Mouse (Mus musculus): ENCODE results near the gene Myo18b.

The Myo18b gene

DNA sequence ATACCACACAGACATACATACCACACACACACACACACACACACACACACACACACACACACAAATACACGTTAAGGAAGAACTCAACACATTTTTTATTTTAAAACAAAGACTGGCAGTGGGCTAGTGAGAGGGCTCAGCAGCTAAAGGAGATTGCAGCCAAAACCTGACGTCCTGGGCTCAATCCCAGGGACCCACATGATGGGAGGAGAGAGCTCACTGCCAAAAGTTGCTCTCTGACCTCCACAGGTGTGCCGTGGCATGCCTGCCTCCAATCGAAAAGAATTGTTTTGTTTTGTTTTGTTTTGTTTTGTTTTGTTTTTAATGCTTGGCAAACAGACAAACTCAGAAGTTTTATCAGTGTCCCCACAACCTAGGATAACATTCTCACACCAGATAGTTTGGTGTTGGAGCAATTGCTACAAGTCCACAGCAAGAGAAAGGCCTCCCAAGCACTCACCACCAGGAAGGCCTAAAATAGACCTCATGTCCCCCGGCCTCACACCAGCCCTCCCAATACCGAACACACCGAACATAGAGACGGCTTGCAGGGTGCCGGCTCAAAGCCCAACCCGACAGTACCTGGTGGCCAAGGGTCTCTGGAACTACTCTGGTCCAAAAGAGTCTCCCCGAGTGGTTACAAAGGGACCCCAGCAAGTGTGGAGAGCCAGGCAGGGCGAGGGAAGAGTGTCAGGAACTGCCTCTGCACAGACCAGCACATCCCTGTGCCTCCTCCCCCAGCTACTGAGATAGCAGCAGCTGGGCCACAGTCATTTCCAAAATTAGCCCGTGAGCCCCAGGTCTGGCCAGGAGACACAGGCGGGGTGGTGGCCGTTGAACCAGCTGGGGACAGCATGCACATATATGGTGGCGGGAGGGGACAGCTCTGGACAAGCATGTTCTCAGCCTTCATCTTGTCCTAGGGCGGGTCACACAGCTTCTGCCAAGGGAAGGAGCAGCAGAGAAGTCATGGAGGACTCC is at the start of gene Myo18b:
Myo18b (minus strand) TSS at position 689 of the 981 bp plus-strand sequence.
- no peak for DNase-seq (ENCODE audit: low spot score in 2 of 2)

DNA sequence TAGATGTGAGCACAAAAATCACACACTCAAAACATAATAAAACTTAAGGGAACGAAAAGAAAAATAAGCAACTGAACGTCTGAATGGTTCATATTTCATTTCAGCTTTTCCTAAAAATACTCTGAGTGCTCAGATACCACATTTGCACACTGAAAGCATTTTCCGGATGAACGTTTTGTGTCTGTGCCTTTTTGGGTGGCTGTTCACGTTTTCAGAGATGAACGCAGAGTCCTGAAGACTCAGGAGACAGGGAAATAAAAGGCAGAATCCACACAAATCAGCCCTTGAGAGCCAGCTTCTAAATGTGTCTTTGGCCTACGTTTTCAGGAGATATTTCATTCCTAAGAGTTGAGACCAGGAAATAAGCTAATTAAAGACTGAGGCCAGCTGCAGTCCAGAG is 49.8 kb upstream of the Myo18b start:
- no peak for DNase-seq (ENCODE audit: low spot score in 2 of 2)

DNA sequence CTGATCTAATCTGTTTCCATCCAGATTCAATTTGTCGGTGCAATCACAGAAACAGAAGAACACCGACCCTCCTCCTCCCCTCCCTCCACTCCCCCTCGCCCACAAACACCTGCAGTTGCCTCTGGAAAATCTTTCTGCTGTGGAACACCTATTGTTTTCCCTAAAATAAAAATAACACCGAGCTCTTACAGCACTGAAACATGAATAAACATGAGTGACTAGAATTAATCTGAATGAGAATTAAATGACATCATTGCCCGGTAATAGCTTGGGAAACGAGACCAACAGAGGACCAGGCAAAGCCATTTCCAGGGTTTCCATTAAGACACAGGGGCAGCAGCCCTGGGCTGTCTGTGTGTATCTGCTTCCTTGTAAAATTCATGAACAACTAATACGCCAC is 46.1 kb upstream of the Myo18b start:
- no peak for DNase-seq (ENCODE audit: low spot score in 2 of 2)

DNA sequence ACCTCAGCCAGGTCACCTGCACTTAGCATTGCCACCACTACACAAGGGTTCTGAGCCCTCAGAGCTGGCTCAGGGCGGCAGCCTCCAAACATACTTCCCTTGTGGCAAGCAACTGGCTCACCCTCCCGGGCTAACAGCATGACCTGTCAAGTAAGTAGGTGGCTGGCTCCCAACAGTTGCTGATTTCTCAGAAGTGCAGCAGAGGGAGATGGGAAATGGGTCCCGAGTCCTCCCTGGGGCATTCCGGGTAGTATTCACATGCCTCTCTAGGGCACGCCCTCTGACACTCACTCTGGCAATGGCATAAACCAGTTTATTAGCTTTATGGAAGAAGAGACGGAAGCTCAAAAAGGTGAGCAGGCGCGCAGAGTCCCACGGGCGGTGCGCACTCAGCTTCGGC is 44.8 kb upstream of the Myo18b start:
- no peak for DNase-seq (ENCODE audit: low spot score in 2 of 2)

DNA sequence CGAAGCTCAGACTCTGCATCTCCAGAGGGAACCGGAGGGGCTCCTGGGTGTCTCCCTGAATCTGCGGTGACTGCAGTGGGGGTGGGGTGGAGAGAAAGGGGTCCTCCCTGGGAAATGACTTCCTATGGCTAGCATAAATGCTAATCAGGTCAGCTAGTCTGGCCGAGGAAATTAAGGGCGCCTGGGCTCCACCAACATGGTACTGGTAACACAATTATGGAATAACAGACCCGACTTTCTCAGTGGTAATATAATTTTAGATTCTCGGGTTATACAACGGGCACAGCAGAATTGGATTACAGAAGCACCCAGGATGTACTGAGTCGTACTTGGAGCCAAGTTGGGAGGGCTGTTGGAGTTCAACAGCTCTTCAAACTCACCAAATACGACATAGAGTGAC is 40.5 kb upstream of the Myo18b start:
- DNase-seq (ENCODE audit: low spot score in 2 of 2): no peak

DNA sequence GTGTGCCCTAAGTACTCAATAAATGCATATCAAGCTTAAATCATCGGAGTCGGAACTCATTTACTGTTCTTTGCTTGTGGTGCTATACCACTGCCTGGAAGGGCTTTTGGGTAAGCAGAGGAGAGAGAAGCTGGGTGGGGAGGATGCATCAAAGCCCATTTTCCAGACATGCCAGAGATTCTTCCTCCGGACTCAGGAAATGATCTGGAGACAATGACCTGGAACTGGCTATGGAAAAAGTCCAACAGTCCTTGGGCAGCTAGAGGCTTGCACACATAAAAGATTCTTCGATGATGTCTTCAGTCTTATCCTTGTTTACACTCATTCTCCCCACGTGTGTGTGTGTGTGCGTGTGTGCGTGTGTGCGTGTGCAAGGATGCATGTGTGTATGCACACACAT is 39.3 kb upstream of the Myo18b start:
- no peak for DNase-seq (ENCODE audit: low spot score in 2 of 2)

DNA sequence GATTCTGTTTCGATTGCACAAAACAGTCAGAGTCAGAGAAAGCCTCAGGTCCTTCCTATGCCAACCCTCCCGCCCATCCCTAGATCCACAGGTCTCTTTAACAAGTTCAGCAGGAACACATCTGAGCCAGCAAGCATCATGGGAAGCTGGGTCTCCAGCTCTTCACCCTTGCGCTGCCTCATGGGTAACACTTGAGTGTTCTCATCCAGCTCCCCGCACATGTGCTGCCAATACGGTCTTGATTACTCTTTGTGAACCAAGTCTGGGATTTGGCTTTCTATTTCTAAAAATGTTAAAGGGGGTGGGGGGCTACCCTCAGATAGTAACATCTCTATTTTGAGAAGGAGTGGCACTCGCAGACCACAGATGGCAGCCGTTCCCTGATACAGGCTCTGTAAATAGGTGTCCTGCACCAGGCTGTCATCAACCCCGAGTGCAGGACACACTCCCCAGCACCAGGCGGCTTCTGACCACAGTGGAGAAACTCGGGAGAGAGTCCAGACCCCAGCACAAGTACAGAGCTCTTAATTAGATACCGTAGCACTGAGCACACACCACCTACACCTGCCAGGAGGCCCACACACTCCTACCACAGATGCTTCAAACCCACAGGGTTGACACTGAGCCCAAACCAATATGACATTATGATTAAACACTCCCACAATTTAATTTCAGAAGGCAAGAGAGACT is 36.9 kb upstream of the Myo18b start:
- DNase-seq (ENCODE audit: low spot score in 2 of 2): no peak

DNA sequence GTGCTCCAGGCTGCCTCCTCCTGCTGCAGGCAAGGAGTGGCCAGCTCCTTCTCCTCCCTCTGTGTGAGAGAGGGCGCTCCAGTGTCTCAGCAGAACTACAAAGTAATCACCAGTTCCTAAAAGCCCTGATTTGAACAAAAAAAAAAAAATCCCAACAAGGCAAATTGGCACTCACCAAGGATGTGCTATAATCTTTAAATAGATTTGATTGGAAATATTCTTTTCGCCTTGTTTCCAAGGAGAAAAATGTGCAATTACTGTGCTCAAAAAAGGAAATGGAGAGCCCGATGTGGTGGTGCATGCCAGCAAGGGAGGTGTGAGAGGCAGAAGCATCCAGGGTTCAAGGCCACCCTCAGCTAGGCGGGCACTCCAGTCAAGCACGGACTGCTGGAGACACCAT is 35.7 kb upstream of the Myo18b start:
- no peak for DNase-seq (ENCODE audit: low spot score in 2 of 2)

DNA sequence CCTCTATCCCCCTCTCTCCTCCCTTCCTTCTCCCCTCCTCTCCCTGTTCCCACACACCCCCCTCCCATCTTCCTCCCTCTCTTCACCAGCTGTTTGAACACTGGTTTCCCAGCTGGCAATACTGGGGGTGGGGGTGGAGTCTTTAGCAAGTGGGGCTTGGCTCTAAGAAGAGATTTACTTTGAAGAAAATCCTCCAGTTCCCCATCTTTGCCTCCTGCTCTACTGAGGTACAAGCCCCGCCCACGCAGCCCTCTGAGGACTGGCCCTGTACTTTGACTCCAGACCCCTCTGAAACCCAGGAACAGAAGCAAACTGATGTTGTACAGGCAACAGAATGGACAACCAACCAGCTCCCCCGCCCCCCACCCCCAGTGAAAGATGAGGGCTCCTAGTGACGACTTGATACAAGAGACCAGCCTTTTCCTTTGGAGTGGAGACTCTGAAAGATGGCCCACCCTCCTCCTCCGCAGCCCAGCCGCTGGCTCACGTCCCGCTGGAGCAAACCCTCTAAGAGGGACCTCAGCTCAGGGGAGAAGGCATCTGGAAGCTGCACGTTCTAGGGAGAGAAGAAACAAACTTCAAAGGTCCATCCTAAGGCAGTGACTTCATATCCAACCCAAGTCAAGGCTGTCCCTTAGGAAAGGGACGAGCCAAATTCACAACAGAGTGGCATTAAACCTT is 32.2 kb upstream of the Myo18b start:
- no peak for DNase-seq (ENCODE audit: low spot score in 2 of 2)

DNA sequence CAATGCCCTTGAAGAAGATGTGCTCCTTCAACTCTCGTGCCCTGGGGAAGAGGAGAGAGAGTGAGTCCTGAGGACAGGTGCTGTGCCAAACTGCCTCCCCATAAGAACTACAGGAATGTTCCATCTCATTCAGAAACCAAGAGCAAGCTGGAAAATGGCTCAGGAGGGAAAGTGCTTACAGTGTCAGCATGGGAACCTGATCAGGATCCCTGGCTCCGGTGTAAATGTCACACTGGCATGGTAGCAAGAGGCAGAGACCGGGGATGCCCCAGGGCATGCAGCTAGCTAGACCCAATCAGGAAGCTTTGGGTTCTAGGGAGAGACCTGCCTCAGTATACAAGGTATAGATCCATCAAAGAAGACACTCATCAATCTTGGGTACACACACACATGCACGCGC is 29.3 kb upstream of the Myo18b start:
- no peak for DNase-seq (ENCODE audit: low spot score in 2 of 2)

DNA sequence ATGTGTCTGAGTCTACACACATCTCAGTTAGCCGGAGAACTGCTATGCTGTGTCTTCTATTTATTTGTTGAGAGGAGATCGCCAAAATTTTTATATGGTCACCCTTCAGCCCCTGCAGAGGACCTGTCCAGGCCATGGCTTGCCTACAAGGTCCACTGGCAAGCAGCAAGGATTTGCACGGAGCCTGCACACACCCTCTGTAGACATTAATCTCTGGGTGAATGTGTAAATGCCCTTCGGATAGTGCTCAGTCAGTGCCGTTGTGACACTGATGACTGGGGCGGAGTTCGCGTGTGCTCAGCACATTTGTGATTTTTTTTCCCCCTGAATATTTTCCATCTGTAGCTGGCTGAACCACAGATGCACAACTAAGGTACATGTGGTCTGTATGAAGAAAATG is 28.6 kb upstream of the Myo18b start:
- DNase-seq (ENCODE audit: low spot score in 2 of 2): no peak

DNA sequence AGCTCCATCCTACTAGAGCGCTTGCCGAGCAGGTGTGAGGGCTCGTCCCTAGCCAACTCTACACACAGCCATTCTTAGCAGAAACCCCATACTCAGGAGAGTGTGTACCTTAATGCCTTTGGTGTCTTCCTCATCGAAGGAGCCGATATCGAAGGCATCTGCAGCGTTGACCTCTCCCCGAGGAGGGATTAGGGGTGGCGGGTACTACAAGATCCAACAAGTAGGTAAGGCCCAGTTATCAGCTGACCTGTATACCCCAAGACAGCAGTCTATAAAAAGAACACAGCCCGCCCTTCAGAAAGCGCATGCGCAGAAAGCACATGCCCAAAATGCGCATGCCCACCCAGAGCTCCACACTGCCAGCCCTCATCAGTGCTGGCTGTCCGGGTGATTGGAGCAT is 27.7 kb upstream of the Myo18b start:
- DNase-seq (ENCODE audit: low spot score in 2 of 2): no peak

DNA sequence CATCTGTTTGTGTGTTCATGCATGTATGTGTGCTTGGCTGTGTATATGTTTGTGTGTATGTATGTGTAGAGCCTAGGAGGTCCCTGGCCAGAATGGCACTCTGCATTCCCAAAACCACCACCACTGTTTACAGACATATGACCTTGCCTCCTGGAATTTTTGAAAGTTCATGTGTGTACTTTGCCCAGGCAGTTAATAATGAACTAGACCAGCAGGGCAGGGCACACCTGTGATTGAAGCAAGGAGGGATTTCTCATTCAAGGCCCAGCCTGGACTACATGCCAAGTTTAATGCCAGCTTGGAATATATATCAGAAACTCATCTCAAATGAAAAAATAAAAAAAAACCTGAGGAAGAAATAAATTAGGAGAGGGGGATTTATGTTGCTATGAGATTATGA is 25.8 kb upstream of the Myo18b start:
- no peak for DNase-seq (ENCODE audit: low spot score in 2 of 2)

DNA sequence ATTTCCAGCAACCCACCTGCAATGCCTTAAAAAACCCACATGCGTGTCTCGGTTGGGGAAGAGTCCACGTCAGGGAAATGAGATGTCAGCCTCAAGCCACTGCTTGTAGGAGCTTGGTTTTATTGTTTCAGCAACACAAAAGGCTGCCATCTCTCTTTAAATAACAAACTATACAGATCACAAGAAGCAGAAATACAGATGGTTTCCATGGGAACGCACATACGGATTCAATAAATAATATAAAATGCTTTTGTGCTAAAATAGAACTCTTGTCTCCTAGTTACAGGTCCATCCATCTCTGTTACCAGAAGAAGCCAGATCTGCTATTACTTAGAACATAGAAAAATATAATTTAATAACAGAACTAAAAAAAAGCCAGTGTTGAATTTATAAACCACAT is 14.2 kb upstream of the Myo18b start:
- DNase-seq (ENCODE audit: low spot score in 2 of 2): no peak

DNA sequence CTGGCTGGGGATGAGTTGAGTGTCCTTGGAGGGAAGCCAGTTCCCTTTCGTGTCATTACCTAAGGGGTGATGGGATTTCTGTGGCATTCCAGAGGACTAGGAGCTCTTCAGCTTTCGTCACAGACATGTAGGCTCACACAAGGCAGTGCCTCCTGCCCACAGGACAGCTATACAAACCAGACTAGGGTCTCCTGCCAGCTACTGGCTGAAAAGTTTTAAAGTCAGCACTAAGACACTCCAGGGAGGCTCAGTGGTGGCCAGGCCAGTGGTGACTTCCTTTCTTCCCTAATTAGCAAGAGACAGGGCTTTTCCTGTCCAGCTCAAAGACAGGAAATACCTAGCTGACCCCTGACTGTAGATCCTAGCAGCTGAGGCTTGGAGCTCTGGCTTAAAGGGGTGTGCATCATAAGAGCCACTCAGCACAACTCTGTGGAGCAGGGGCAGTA is 12.0 kb upstream of the Myo18b start:
- no peak for DNase-seq (ENCODE audit: low spot score in 2 of 2)

DNA sequence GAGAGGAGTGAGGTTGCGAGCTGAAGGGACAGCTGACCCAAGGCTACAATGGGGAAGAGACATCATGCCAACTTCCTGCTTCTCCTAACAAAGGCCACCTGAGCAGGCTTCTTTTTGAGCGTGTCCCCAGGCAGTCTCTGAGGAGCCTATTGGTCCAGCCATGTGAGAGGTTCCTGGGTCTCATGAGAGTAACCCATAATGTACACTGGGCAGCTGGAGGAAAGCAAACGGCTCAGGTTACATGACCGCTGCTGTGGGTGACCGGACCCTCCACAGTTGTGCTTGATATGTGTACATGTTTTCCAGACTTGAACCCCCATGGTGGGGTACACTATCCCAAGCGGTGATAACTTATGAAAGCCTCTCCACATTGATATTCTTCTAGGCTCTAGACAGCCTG is 11.3 kb upstream of the Myo18b start:
- no peak for DNase-seq (ENCODE audit: low spot score in 2 of 2)

DNA sequence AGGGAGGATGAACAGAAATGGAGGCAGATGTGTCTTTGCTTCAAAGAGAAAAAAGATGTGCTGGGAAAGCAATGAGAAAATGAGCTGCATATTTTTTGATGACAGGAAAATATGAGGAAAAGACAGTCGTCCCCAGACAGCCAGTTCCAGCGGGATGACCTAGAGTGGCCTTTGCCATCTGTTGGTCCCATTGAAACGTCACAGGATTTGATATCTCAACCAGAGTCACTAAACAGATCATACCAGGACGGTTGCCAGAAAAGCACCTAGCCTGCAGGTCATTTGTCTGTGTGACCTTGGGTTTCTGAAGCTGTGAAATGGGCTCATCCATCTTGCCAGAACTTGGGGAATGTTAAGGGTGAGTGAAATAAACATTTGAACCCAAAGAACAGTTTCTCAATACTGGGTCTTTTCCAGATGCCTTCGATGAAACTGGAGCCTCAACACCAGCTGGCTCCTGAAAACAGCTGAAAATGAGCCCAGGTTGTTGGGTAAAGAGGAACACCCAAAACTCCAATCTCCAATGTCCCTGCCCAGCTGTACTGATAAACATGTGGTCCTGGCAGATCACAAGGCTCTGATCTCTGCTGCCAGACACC is 2.6 kb downstream of the Myo18b start:
- DNase-seq (ENCODE audit: low spot score in 2 of 2): no peak

DNA sequence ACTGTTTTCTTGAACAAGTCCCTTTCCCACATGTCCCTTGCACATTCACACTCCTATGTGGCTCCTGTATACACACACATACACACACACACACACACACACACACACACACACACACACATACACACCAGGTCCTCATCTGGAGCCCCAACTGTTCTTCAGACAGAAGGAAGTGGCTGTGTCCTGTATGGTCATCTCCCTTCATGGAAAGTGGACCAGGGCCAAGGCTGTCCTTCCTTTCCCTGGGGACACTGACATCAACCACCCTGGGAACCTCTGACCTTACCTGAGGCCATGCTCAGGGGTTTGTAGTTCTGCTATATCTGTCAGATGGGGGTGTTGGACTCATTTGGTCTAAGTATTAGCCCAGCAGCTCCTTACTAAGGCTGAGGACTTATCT is 3.8 kb downstream of the Myo18b start:
- no peak for DNase-seq (ENCODE audit: low spot score in 2 of 2)

DNA sequence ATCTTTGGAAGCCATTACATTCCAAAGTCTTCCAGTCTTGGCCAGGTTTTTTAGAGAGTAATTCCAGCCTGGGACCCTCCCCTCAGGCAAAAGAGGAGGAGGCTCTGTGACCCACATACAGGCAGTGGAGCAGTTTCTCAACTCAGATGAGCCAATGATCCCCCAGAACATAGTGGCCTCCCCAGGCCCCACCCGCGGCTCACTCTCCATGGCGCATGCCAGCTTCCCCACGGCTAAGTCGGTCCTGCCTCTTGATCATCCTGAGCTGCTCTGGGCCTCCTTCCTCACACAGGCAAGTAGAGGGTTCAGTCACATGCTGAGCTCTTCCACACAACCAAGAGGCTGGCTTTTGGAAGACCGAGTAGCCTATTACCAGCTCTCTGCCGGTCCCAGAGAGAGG is 7.5 kb downstream of the Myo18b start:
- no peak for DNase-seq (ENCODE audit: low spot score in 2 of 2)

DNA sequence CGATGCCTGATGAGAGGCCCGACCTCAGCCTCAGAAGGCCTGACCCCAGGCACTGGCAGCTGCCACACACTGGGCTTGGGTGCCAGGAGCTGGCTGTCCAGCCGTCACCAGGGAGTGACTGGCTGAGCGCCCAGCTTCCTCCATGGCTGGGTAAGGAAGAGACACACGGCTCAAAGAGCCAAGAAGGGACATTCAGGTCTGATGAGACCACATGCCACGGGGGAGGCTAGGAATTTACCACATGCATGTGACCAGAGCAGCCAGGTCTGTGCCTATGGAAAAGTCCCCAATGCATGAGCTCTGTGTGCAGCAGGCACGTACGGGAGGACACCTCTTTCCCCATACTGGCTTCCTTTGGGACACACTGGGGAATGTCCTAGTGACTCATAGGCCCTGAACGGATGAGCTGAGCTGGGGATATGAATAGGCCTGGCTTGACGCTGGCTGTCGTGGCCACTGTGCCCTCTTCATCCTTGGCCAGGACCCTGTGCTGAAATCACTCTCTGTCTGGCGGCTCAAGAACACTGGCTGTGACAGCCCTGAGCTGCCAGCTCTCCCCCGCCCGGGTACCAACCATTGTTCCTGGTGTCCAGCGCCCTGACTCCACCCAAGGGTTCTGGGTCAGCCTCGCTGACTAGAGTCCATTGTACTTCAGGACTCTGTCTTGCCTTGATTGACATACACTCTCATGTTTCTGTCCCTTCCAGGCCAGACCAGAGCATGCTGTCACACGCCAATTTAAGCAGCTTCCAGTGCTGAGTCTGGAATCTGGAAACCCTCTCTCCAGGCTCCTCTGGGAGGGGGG is 9.3 kb downstream of the Myo18b start:
- peak in 1 of 2 experiments; percentile 35 for DNase-seq (ENCODE audit: low spot score in 2 of 2)

DNA sequence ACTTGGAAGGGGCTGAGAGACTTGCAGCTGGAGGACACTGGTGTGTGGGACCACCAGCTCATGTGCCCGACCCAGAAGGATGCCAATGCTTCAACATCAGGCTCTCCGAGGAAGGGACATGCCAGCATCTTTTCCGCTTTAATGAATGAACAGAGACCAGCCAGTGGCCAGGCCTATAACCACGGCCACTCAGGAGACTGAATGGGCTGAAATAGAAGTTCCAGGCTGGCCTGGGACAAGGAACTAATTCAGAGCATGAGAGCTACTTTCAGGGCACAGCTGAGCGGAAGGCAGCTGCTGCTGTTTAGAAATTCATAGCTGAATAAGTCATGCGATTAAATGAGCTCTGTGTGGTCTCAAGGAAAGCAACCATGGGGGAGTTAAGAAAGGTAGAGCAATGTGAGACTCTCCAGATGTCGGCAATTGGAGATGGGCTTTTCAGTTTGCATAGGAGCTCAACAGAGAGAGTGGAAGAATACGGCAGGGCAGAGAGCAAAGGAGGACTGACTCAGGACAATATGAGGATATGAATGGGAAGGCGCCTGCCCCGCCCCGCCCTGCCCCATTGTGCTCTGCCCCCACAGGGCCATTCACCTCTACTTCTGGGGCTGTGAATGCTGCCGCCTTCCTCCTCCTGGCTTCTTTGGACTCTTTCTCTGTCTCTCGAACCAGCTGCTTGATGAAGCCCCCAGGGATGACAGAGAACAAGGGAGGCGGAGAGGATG is 18.6 kb downstream of the Myo18b start:
- no peak for DNase-seq (ENCODE audit: low spot score in 2 of 2)

Measured in frontal cortex, postnatal 36 days (tissue).